Mouse (Mus musculus) spleen, adult 2 months (tissue): ENCODE data around the gene Spdef. TPM values are rescaled to one million over a fixed set of nuclear protein-coding genes. Genes with fewer than 3 reads are reported as not detected.

Experiments used
- DNase-seq, 2 experiments: peaks; one replicate each; pipeline versions ENCODE4 v3.0.0 to v3.0.0-alpha.2; 2012 to 2021; ENCODE audit warnings: low spot score in 2 of 2, low read depth in 1 of 2
- H3K27ac ChIP-seq: fragments of 200-500 bp; 2 replicates; pipeline ENCODE4 v1.5.1; 2012; ENCODE audit warnings: low read length, inconsistent platforms; ENCODE audit not compliant: insufficient read depth
- H3K27me3 ChIP-seq: fragments of 200-500 bp; 2 replicates; pipeline ENCODE4 v1.6.1; 2012; ENCODE audit warnings: mild to moderate bottlenecking, moderate library complexity, low read length, inconsistent platforms; ENCODE audit not compliant: control insufficient read depth, insufficient read depth
- H3K36me3 ChIP-seq: fragments of 200-500 bp; 2 replicates; pipeline ENCODE4 v1.6.1; 2012; ENCODE audit warnings: mild to moderate bottlenecking, low read length, inconsistent platforms; ENCODE audit not compliant: control insufficient read depth, insufficient read depth
- H3K4me1 ChIP-seq: fragments of 200-500 bp; 2 replicates; pipeline ENCODE4 v1.6.1; 2011; ENCODE audit warnings: inconsistent platforms; ENCODE audit not compliant: control insufficient read depth, insufficient read depth, insufficient read length
- H3K4me3 ChIP-seq: fragments of 200-500 bp; 2 replicates; pipeline ENCODE4 v1.5.1; 2011; ENCODE audit warnings: mild to moderate bottlenecking, inconsistent platforms; ENCODE audit not compliant: insufficient read depth, insufficient read length; ENCODE audit errors: extremely low read depth
- CTCF ChIP-seq: fragments of 200-500 bp; IDR thresholded peaks from 2 replicates; pipeline ENCODE4 v1.5.1; 2011; ENCODE audit warnings: mild to moderate bottlenecking, inconsistent platforms; ENCODE audit not compliant: insufficient read depth, insufficient read length, insufficient replicate concordance; ENCODE audit errors: extremely low read depth
- POLR2A ChIP-seq: fragments of 200-500 bp; IDR thresholded peaks from 2 replicates; pipeline ENCODE4 v1.6.1; 2011; ENCODE audit warnings: low read depth, low read length, inconsistent platforms
- WGBS: fragments of 180-500 bp; shearing (Covaris S2); methylation state at CpG from one replicate; pipeline ENCODE4 v1.1.7; 2018; 5-methylcytosine and 5-hydroxymethylcytosine counted together
- polyA plus RNA-seq: library from polyadenylated mRNA; depleted of rRNA; stranded (reverse); fragments of >200 nt; gene quantifications from 2 replicates; pipeline ENCODE4 v1.2.3, GENCODE M21; 2012

The Spdef gene
- polyA plus RNA-seq, 1 experiment, result 0.94 TPM

GRCm38 (mm10) chr17:27725412-27725811, 3.3 kb downstream of the Spdef start:
- H3K27me3 ChIP-seq, result no peaks in the 10 kb centered on the region
- H3K4me3 ChIP-seq, result no peak overlapping the region
- no peak for TF ChIP-seq POLR2A
- TF ChIP-seq CTCF, result no peak
- no peak for DNase-seq
- no peak overlapping the region for H3K27ac ChIP-seq
- 33% methylated on average over 10 of the region's 10 CpGs for WGBS
- H3K36me3 ChIP-seq, result no peaks in the 10 kb centered on the region
- H3K4me1 ChIP-seq, result no peaks in the 10 kb centered on the region

GRCm38 (mm10) chr17:27725011-27725410, 3.7 kb downstream of the Spdef start:
- H3K27ac ChIP-seq, result no peak overlapping the region
- H3K27me3 ChIP-seq, result no peaks in the 10 kb centered on the region
- 27% methylated on average over 10 of the region's 10 CpGs for WGBS
- no peak for TF ChIP-seq POLR2A
- TF ChIP-seq CTCF, result no peak
- H3K4me3 ChIP-seq, result no peak overlapping the region
- DNase-seq, result no peak
- H3K4me1 ChIP-seq, result no peaks in the 10 kb centered on the region
- no peaks in the 10 kb centered on the region for H3K36me3 ChIP-seq

GRCm38 (mm10) chr17:27724327-27724726, 4.4 kb downstream of the Spdef start:
- Histone ChIP-seq H3K36me3 (no peaks in the 10 kb centered on the region), H3K27me3 (no peaks in the 10 kb centered on the region), H3K4me1 (no peaks in the 10 kb centered on the region), H3K4me3 (no peak overlapping the region), H3K27ac (no peak overlapping the region)
- no peak for DNase-seq
- WGBS, result 24% methylated on average over 3 of the region's 3 CpGs
- no peak for TF ChIP-seq POLR2A
- TF ChIP-seq CTCF, result no peak

- DNase-seq, result no peak
- H3K36me3 ChIP-seq, result no peaks in the 10 kb centered on the region
- no peak overlapping the region for H3K4me3 ChIP-seq
- no peak overlapping the region for H3K27ac ChIP-seq
- no peak for TF ChIP-seq CTCF
- no peak for TF ChIP-seq POLR2A
- no peaks in the 10 kb centered on the region for H3K27me3 ChIP-seq
- 89% methylated on average over 9 of the region's 9 CpGs for WGBS
- no peaks in the 10 kb centered on the region for H3K4me1 ChIP-seq
These were observed 7.6 kb downstream of the Spdef start for GRCm38 (mm10) chr17:27721125-27721664.

GRCm38 (mm10) chr17:27720326-27720725, 8.4 kb downstream of the Spdef start:
- no peaks in the 10 kb centered on the region for H3K27me3 ChIP-seq
- WGBS, result 82% methylated on average over 9 of the region's 9 CpGs
- no peak for DNase-seq
- no peaks in the 10 kb centered on the region for H3K36me3 ChIP-seq
- TF ChIP-seq CTCF (no peak), POLR2A (no peak)
- H3K4me3 ChIP-seq, result no peak overlapping the region
- no peak overlapping the region for H3K27ac ChIP-seq
- H3K4me1 ChIP-seq, result no peaks in the 10 kb centered on the region

GRCm38 (mm10) chr17:27719663-27720062, 9.1 kb downstream of the Spdef start:
- no peak for DNase-seq
- no peak overlapping the region for H3K4me3 ChIP-seq
- WGBS, result 92% methylated on average over 14 of the region's 14 CpGs
- no peaks in the 10 kb centered on the region for H3K4me1 ChIP-seq
- no peaks in the 10 kb centered on the region for H3K36me3 ChIP-seq
- no peak overlapping the region for H3K27ac ChIP-seq
- TF ChIP-seq POLR2A (no peak), CTCF (no peak)
- H3K27me3 ChIP-seq, result no peaks in the 10 kb centered on the region

GRCm38 (mm10) chr17:27718250-27718649, 10.5 kb downstream of the Spdef start:
- no peaks in the 10 kb centered on the region for H3K27me3 ChIP-seq
- H3K27ac ChIP-seq, result no peak overlapping the region
- H3K36me3 ChIP-seq, result no peaks in the 10 kb centered on the region
- DNase-seq, result no peak
- TF ChIP-seq CTCF, result no peak
- TF ChIP-seq POLR2A, result no peak
- no peak overlapping the region for H3K4me3 ChIP-seq
- 59% methylated on average over 5 of the region's 5 CpGs for WGBS
- no peaks in the 10 kb centered on the region for H3K4me1 ChIP-seq

GRCm38 (mm10) chr17:27716804-27717203, 12.0 kb downstream of the Spdef start:
- Histone ChIP-seq H3K36me3 (no peaks in the 10 kb centered on the region), H3K4me3 (no peak overlapping the region), H3K27ac (no peak overlapping the region), H3K27me3 (no peaks in the 10 kb centered on the region), H3K4me1 (no peaks in the 10 kb centered on the region)
- no peak for TF ChIP-seq POLR2A
- no peak for TF ChIP-seq CTCF
- DNase-seq, result no peak
- WGBS, result 18% methylated on average over 16 of the region's 16 CpGs
